Mouse (Mus musculus) naive thymus-derived CD4-positive, alpha-beta T cell, adult 2 months (primary cell): Measurements from ENCODE around the gene Cyb561a3.

Experiments
- DNase-seq: peaks from one replicate; pipeline ENCODE4 v3.0.0-alpha.2; 2011; ENCODE audit warnings: low read depth

The Cyb561a3 gene

GRCm38 (mm10) chr19:10591659-10592377, 14.8 kb downstream of the Cyb561a3 start:
- no peak for DNase-seq

- DNase-seq = peak; percentile 50
Measured at GRCm38 (mm10) chr19:10598188-10598587, 21.2 kb downstream of the Cyb561a3 start.

- no peak for DNase-seq
Measured at GRCm38 (mm10) chr19:10599648-10600047, 22.7 kb downstream of the Cyb561a3 start.

- no peak for DNase-seq
Measured at GRCm38 (mm10) chr19:10602247-10602769, 25.3 kb downstream of the Cyb561a3 start.

- DNase-seq = peak; percentile 94
Measured at GRCm38 (mm10) chr19:10602787-10603186, 25.8 kb downstream of the Cyb561a3 start.

GRCm38 (mm10) chr19:10603660-10604523, 26.9 kb downstream of the Cyb561a3 start:
- DNase-seq = peak; percentile 32

- peak; percentile 44 for DNase-seq
Measured at GRCm38 (mm10) chr19:10604534-10604933, 27.6 kb downstream of the Cyb561a3 start.

GRCm38 (mm10) chr19:10605293-10605900, 28.4 kb downstream of the Cyb561a3 start, which contains the start of the genes Ddb1 and Tkfc:
Gene Ddb1, plus strand, starts transcription at chr19:10605327.
Gene Tkfc, minus strand, starts transcription at chr19:10605654.
- DNase-seq = peak; percentile 99

GRCm38 (mm10) chr19:10605901-10606622, 29.1 kb downstream of the Cyb561a3 start:
- peak; percentile 22 for DNase-seq

- DNase-seq = no peak
Measured at GRCm38 (mm10) chr19:10608573-10609240, 31.7 kb downstream of the Cyb561a3 start.

- peak; percentile 41 for DNase-seq
Measured at GRCm38 (mm10) chr19:10634106-10634871, 57.3 kb downstream of the Cyb561a3 start, which contains the start of gene Vwce. Gene Vwce, plus strand, starts transcription at chr19:10634213.

GRCm38 (mm10) chr19:10634872-10635318, 57.9 kb downstream of the Cyb561a3 start:
- DNase-seq = peak; percentile 32

- no peak for DNase-seq
Measured at GRCm38 (mm10) chr19:10637840-10638239, 60.9 kb downstream of the Cyb561a3 start.

GRCm38 (mm10) chr19:10640080-10640479, 63.1 kb downstream of the Cyb561a3 start:
- no peak for DNase-seq

GRCm38 (mm10) chr19:10640589-10641378, 63.8 kb downstream of the Cyb561a3 start:
- DNase-seq = no peak
